Mouse (Mus musculus) kidney, postnatal 0 days (tissue): ENCODE data around the gene Epha1. TPM values are rescaled to one million over a fixed set of nuclear protein-coding genes. Genes with fewer than 3 reads are reported as not detected.
A peak's percentile ranks its signal among the peaks of the same experiment; 100 is the strongest.

ENCODE experiments used
- ATAC-seq: fragments of 200-750 bp; cut with Nextera tagmentation; replicated peaks from 2 replicates; pipeline ENCODE4 v1.8.0; 2017; ENCODE audit warnings: low read depth, moderate number of reproducible peaks, moderate TSS enrichment, moderate library complexity; ENCODE audit not compliant: low FRiP score
- DNase-seq: peaks from one replicate; pipeline ENCODE4 v3.0.0-alpha.2; 2016; ENCODE audit warnings: low spot score
- H3K27ac ChIP-seq: fragments of 300-500 bp; sonication (generic); 2 replicates; pipeline ENCODE4 v1.5.1; 2014; ENCODE audit warnings: mild to moderate bottlenecking
- H3K27me3 ChIP-seq: fragments of 300-500 bp; sonication (generic); 2 replicates; pipeline ENCODE4 v1.6.1; 2014; ENCODE audit warnings: low read length, mixed read lengths; ENCODE audit not compliant: insufficient read depth
- H3K36me3 ChIP-seq: fragments of 300-500 bp; sonication (generic); 2 replicates; pipeline ENCODE4 v1.6.1; 2014; ENCODE audit warnings: low read length, mixed read lengths; ENCODE audit not compliant: insufficient read depth
- H3K4me1 ChIP-seq: fragments of 300-500 bp; sonication (generic); replicated peaks from 2 replicates; pipeline ENCODE4 v1.6.1; 2014; ENCODE audit warnings: antibody characterized with exemption, low read length, mixed read lengths; ENCODE audit not compliant: insufficient read depth
- H3K4me2 ChIP-seq: fragments of 300-500 bp; sonication (generic); 2 replicates; pipeline ENCODE4 v1.6.1; 2014; ENCODE audit warnings: mild to moderate bottlenecking, low read length, moderate library complexity, mixed read lengths
- H3K4me3 ChIP-seq: fragments of 300-500 bp; sonication (generic); replicated peaks from 2 replicates; pipeline ENCODE4 v1.5.1; 2014; ENCODE audit warnings: low read depth, low read length
- H3K9ac ChIP-seq: fragments of 300-500 bp; sonication (generic); 2 replicates; pipeline ENCODE4 v1.6.1; 2014; ENCODE audit warnings: low read depth, low read length
- H3K9me3 ChIP-seq: fragments of 300-500 bp; sonication (generic); replicated peaks from 2 replicates; pipeline ENCODE4 v1.6.1; 2016; ENCODE audit warnings: low read length, inconsistent platforms, mixed read lengths
- CTCF ChIP-seq: IDR thresholded peaks from 2 replicates; pipeline ENCODE4 v1.5.1; 2016; ENCODE audit warnings: antibody characterized with exemption, low read depth, mild to moderate bottlenecking, moderate library complexity
- WGBS: fragments of 180-500 bp; shearing (Covaris S2); extraction: QIAGEN DNeasy Blood & Tissue Kit; methylation state at CpG from one replicate; pipeline ENCODE4 v1.1.7; 2014; 5-methylcytosine and 5-hydroxymethylcytosine counted together
- polyA plus RNA-seq: library from polyadenylated mRNA; unstranded; fragments of >200 nt; fragmentation: Nextera tagmentation; extraction: Ambion mirVana; gene quantifications from 2 replicates; pipeline ENCODE4 v1.2.1, GENCODE M21; 2015

The Epha1 gene
- polyA plus RNA-seq, 1 experiment from 2014 or later: 6.6 TPM

GRCm38 (mm10) chr6:42351776-42352485, 21.1 kb downstream of the Epha1 start:
- ATAC-seq (no peak), DNase-seq (no peak)
- Histone ChIP-seq H3K9me3 (no peaks in the 10 kb centered on the region), H3K4me3 (peak overlapping the region; percentile 80), H3K9ac (peak overlapping the region; percentile 91; the same call in 1 of the 2 replicates), H3K27me3 (no peaks in the 10 kb centered on the region), H3K4me2 (peak overlapping the region; percentile 85), H3K27ac (no peak overlapping the region; the same call in 1 of the 2 replicates), H3K4me1 (peaks cover 38% of the 10 kb centered on the region), H3K36me3 (peaks cover 18% of the 10 kb centered on the region)
- no peak for TF ChIP-seq CTCF
- WGBS: 62% methylated on average over 7 of the region's 7 CpGs

GRCm38 (mm10) chr6:42350968-42351775, 21.9 kb downstream of the Epha1 start:
- H3K36me3 ChIP-seq: peaks cover 10% of the 10 kb centered on the region
- peak overlapping the region; percentile 98 for H3K27ac ChIP-seq
- peak overlapping the region; percentile 85 for H3K4me2 ChIP-seq
- H3K27me3 ChIP-seq: no peaks in the 10 kb centered on the region
- DNase-seq (no peak), ATAC-seq (no peak)
- peak overlapping the region; percentile 91 for H3K9ac ChIP-seq
- no peak for TF ChIP-seq CTCF
- H3K9me3 ChIP-seq: no peaks in the 10 kb centered on the region
- peaks cover 38% of the 10 kb centered on the region for H3K4me1 ChIP-seq
- peak overlapping the region; percentile 80 for H3K4me3 ChIP-seq
- WGBS: 38% methylated on average over 13 of the region's 13 CpGs

GRCm38 (mm10) chr6:42350021-42350967, 22.8 kb downstream of the Epha1 start:
- TF ChIP-seq CTCF: no peak; the same call in 1 of the 2 replicates
- Histone ChIP-seq H3K4me1 (peaks cover 38% of the 10 kb centered on the region), H3K27me3 (no peaks in the 10 kb centered on the region), H3K9ac (peak overlapping the region; percentile 91), H3K36me3 (0 out of 2 replicates have a peak, but pooled peaks cover 4% of the 10 kb centered on the region), H3K9me3 (no peaks in the 10 kb centered on the region), H3K4me2 (peak overlapping the region; percentile 85), H3K4me3 (peak overlapping the region; percentile 80), H3K27ac (peak overlapping the region; percentile 98)
- ATAC-seq (peak; percentile 30), DNase-seq (peak; percentile 80)
- under 1% methylated on average over 58 of the region's 72 CpGs for WGBS

- H3K27ac ChIP-seq: peak within 1 kb of the TSS; percentile 98
- H3K4me1 ChIP-seq: peaks cover 36% of the 10 kb centered on the region
- peak within 1 kb of the TSS; percentile 85 for H3K4me2 ChIP-seq
- H3K36me3 ChIP-seq: 0 out of 2 replicates have a peak, but pooled peaks cover 4% of the 10 kb centered on the region
- no peaks in the 10 kb centered on the region for H3K27me3 ChIP-seq
- ATAC-seq (peak; percentile 95), DNase-seq (peak; percentile 97)
- 0% methylated on average over 28 of the region's 36 CpGs for WGBS
- TF ChIP-seq CTCF: peak; percentile 49
- H3K9ac ChIP-seq: peak within 1 kb of the TSS; percentile 91
- no peaks in the 10 kb centered on the region for H3K9me3 ChIP-seq
- peak within 1 kb of the TSS; percentile 80 for H3K4me3 ChIP-seq
Measured at GRCm38 (mm10) chr6:42349426-42350020, 23.5 kb downstream of the Epha1 start, which contains the start of gene Zyx. Gene Zyx, plus strand, starts transcription at chr6:42349630.

- 2% methylated on average over 11 of the region's 11 CpGs for WGBS
- H3K9ac ChIP-seq: peak overlapping the region; percentile 91
- no peaks in the 10 kb centered on the region for H3K9me3 ChIP-seq
- peaks cover 31% of the 10 kb centered on the region for H3K4me1 ChIP-seq
- peak overlapping the region; percentile 85 for H3K4me2 ChIP-seq
- TF ChIP-seq CTCF: peak; percentile 61
- 0 out of 2 replicates have a peak, but pooled peaks have one; percentile 1 for ATAC-seq
- H3K27ac ChIP-seq: peak overlapping the region; percentile 98
- H3K27me3 ChIP-seq: no peaks in the 10 kb centered on the region
- H3K36me3 ChIP-seq: 0 out of 2 replicates have a peak, but pooled peaks cover 4% of the 10 kb centered on the region
- peak; percentile 74 for DNase-seq
- H3K4me3 ChIP-seq: peak overlapping the region; percentile 80
Measured at GRCm38 (mm10) chr6:42349006-42349425, 24.1 kb downstream of the Epha1 start.
